Mouse (Mus musculus) T-helper 2 cell (primary cell): ENCODE measurements around the gene B230217C12Rik.

Experiments used
- in situ Hi-C: fragments of 300-600 bp; cut with MboI, MseI; formaldehyde crosslinking; loops from one replicate; pipeline ENCODE4 v1.15.1; 2025; ENCODE audit warnings: high pct_unique_total_duplicates

Gene B230217C12Rik

DNA sequence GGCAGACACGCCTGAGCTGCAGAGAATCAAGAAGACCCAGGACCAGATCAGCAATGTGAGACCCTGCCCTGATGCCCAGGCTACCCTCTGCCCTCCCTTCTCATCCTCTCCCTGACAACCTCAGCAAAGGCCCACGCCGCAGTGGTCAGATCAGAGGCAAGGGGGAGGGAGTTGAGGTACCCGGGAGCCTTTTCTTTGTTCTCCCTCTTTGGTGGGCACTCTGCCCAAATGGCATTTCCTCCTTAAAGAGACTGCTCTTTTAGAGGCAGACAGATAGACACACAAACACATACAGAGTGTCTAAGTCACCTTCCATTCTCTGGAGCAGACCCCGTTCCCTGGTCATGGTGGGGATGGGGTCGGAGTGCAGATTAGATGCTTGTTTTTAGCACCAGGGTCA, 15.7 kb upstream of the B230217C12Rik start:
- in situ Hi-C loops: no loop called here

GRCm38 (mm10) chr11:97825295-97825694, 15.3 kb upstream of the B230217C12Rik start:
- in situ Hi-C loops: no loop called here

DNA sequence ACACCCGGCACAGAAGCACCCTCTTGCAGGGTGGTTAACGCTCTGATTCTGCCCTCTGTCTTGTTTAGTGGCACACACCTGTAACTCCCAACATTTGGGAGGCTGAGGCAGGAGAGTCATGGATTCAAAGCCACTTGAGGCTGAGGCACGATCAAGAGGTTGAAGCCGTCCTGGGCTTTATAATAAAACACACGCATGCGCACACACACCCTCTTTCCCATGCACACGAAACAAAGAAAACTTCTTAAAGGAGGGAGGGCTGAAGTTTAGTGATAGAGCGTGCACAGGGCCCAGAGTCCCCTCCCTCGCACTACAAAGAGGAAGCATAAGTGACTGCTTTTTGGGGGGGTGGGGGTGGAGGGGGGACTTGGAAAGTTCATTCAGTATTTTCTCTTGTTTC, 14.6 kb upstream of the B230217C12Rik start:
- in situ Hi-C loops: no loop called here

- in situ Hi-C loops: no loop called here
Measured at GRCm38 (mm10) chr11:97826414-97826813, 14.2 kb upstream of the B230217C12Rik start.

GRCm38 (mm10) chr11:97827654-97828053, 12.9 kb upstream of the B230217C12Rik start:
- in situ Hi-C loops: no loop called here

DNA sequence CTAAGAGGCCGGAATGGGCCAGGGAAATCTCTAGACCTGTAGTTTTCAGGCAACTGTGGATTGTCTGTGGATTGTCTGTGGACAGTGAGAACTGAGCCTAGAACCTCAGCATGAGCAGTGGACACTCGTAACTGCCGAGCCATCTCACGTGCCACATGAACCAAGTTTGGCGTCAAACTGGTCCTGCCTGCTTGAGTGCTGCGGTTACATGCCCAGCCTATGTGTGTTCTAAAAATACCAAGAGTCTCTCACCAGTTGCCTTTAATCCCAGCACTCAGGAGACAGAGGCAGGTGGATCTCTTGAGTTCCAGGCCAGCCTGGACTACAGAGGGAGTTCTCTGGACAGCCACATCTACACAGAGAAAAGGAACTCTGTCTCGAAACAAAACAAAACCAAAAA, 11.2 kb upstream of the B230217C12Rik start:
- in situ Hi-C loops: no loop called here

DNA sequence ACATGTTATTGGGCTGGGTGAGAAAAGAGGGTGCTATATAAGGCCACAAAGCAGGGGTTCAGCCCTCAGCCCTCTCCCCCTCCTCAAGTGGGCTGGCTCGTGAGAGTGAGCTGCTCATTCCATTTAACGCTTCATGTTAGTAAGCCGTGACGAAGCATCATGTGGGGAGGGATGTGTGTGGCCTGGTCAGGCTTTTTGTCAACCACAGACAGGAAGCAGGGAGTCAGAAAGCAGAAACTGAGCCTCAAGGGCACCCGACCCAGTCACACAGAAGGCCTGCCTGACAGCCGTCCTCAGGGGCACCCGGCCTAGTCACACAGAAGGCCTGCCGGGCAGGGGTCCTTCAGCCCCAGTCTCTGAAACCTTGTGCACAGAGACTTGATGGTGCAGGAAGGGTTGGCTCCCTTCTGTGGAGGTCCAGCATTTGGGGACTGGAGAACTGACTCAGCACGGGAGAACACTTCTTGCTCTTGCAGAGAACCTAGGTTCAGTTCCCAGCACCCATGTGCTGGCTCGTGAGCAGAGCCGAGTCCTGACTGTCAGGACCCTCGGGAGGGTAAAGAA, 10.6 kb upstream of the B230217C12Rik start:
- in situ Hi-C loops: loop anchor here (10.0 kb wide), 1 partner anchor 635 kb away; no protein-coding TSS in a partner anchor

- in situ Hi-C loops: loop anchor here (10.0 kb wide), 1 partner anchor 634 kb away; no protein-coding TSS in a partner anchor
Measured at GRCm38 (mm10) chr11:97830501-97830900, 10.1 kb upstream of the B230217C12Rik start.

GRCm38 (mm10) chr11:97832001-97832400, 8.6 kb upstream of the B230217C12Rik start:
- in situ Hi-C loops: loop anchor here (10.0 kb wide), 1 partner anchor 633 kb away; no protein-coding TSS in a partner anchor

- in situ Hi-C loops: loop anchor here (10.0 kb wide), 1 partner anchor 631 kb away; no protein-coding TSS in a partner anchor
Measured at GRCm38 (mm10) chr11:97833352-97833751, 7.2 kb upstream of the B230217C12Rik start.

DNA sequence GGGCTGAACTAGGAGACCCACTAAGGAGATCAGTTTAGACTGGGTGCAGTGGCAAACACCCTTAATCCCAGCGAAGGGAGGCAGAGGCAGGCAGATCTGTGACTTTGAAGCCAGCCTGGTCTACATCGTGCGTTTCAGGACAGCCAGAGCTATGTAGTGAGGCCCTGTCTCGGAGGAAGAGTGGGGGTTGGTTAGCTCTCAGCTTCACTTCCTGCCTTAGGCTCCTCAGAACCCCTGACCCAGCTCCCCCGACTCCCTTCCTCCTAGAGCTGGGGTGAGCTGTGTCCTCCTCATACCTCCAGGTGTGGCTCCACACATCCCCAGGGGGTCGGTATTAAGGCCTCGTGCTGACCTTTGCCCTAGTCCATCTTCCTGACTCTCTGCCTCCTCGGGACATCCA, 4.0 kb upstream of the B230217C12Rik start:
- in situ Hi-C loops: loop anchor here (10.0 kb wide), 1 partner anchor 628 kb away; no protein-coding TSS in a partner anchor

DNA sequence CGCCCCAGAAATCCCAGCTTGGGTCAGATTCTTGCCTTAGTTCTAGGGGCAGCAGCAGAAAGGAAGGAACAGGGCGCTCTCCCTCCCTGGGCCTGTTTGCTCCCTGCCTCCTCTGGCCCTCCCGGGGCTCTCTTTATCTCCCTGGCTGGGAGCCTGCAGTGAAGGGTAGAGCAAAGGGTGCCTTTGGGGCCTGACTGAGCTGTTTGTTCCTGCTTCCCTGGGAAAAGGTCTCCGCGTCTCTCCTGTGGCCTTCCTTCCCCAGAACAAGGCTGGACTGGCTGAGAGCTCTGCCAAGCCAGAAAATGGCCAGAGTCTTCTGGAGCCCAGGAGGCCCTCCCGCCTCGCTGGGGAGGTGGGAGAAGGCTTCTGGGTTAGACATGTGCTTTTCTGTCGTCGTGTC, 3.5 kb upstream of the B230217C12Rik start:
- in situ Hi-C loops: loop anchor here (10.0 kb wide), 1 partner anchor 628 kb away; no protein-coding TSS in a partner anchor

DNA sequence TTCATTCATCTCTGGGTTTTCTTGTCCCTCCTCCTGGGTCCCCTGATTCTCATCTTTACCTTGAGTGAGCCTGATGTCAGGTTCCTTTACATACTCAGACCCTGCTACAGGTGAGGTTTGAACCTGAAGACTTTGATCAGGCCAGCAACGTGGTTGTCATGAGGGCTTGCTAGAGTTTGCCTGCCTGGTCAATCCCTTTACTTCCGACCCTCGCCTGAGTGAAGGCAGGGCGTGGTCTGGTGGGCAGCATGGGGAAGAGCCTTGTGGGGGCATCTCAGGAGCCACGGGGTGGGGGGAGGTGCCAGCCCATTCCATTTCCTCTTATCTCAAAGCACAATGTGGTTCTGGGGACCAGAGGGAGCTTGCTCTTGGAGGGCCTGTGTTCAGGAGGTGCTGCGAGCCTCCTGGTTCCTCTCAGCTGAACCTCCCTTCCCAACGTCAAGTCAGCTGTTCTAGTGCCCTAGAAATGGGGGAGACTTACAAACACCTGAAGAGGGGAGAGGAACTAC, 2.9 kb upstream of the B230217C12Rik start:
- in situ Hi-C loops: loop anchor here (10.0 kb wide), 1 partner anchor 627 kb away; no protein-coding TSS in a partner anchor

DNA sequence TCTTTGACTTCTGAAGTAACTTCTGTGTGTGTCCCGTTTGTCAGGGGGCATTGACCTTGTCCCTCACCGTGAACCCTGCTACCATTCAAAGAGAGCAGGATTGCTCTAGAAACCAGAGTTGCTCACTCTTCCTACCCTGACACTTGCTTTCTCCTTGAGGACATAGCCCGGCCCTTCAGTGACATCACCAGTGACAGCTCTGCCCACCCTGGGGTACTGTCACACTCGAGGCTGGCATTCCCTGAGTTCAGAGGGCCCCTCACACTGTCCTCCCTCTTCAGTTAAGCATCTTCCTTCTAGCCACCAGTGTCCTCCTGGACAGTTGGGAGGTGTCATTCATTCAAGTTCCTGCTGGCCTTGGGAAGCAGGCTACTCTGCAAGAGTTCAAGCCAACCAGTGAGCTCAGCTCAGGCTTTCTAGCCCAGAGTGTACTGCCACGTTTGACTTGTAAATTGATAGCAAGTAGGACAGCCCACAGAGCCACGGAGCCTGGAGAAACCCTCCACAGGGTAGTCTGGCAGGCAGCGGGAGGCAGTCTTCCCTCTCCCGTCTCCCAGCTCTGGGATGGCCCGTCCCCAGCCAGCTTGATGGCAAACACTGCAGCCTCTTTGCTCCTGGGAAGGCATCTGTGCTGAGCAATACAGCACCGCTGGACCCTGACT, 1.7 kb upstream of the B230217C12Rik start:
- in situ Hi-C loops: loop anchor here (10.0 kb wide), 1 partner anchor 626 kb away; no protein-coding TSS in a partner anchor

- in situ Hi-C loops: loop anchor here (10.0 kb wide), 1 partner anchor 625 kb away; no protein-coding TSS in a partner anchor
Measured at GRCm38 (mm10) chr11:97839441-97840134, 992 bp upstream of the B230217C12Rik start.

DNA sequence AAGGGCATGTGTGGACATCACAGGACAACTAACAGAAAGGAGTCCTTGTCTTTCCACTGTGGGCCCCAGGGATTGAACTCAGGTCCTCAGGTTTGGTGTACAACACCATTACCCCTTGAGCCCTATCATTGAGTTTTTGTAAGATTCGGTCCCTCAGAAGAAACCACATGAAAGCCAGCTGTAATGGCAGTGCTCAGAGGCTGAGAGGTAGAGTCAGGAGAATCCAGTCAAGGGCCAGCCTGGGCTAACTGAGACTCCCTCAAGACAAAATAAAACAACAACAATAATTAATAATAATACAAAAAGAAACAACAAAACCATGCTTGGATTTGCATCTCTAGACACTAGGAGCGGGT, 467 bp upstream of the B230217C12Rik start:
- in situ Hi-C loops: no loop called here

DNA sequence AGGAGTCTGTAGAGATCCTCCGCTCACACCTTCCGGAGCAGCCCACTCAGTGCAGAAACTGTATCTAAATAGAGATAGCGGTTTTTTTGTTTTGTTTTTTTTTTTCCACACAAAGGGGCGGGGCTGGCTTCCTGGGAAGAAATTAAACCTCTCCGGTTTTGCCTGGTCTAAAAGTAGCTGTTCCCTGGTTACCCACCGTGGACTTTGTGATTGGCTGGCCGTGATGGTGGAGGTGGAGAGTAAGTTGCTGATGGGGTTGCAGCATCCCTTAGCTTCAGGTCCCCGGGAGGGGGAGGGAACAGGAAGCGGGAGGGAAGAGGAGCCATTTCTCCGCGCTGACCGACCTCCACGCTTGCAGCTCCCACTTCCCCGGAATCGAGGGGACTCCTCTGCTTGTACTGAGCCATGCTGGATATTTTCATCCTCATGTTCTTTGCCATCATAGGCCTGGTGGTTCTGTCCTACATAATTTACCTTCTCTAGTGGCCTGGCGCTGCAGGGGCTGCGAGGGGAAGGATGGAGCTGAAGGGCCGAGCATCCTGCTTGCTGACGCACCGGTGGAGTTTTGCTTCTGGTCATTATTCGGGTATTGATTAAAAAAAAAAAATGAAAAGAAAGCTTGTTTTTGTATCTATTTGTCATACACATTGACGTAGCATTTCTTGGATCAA, 546 bp downstream of the B230217C12Rik start:
- in situ Hi-C loops: no loop called here

- in situ Hi-C loops: no loop called here
Measured at GRCm38 (mm10) chr11:97842001-97842400, 1.4 kb downstream of the B230217C12Rik start.

DNA sequence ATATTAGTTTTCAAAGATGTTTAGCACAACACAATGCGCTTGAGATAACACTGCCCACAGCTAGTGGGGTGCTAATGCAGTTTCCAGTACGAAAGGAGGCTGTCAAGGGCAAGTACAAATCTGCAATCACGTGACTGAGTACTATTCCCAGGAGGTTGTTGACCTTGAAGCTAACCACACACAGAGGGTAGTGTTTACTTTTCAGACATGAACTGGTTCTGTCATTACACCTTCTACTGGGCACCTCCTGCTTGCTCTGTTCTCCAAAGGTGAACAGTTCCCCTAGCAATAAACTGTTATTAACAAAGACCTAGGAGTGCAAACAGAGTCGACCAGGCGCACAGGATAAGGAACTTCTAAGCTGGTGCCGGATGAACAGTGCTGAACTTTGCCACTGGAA, 9.8 kb downstream of the B230217C12Rik start:
- in situ Hi-C loops: no loop called here

DNA sequence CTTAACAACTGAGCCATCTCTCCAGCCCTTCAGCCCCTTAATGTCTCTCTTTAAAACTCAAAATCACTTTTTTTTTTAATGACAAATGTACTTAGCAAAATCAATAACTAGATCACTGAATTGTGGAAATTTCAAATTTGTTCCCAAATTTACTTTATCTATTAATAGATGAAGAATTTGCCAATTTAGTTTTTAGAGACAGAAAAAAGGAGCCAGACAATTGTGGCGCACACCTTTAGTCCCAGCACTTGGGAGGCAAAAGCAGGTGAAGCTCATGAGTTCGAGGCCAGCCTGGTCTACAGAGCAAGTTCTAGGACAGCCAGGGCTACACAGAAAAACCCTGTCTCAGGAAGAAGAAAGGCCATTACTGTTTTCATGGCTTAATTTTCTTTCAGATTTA, 11.0 kb downstream of the B230217C12Rik start:
- in situ Hi-C loops: no loop called here

GRCm38 (mm10) chr11:97855473-97855872, 14.9 kb downstream of the B230217C12Rik start:
- in situ Hi-C loops: no loop called here

GRCm38 (mm10) chr11:97862148-97862547, 21.6 kb downstream of the B230217C12Rik start:
- in situ Hi-C loops: no loop called here
